Mouse (Mus musculus): Measurements from ENCODE around the gene Rev3l.
"Not testable (repeated sequence)": the region's sequence is repeated elsewhere in the genome, so short reads cannot be mapped to it uniquely, and the experiment has no call there.

The Rev3l gene

DNA sequence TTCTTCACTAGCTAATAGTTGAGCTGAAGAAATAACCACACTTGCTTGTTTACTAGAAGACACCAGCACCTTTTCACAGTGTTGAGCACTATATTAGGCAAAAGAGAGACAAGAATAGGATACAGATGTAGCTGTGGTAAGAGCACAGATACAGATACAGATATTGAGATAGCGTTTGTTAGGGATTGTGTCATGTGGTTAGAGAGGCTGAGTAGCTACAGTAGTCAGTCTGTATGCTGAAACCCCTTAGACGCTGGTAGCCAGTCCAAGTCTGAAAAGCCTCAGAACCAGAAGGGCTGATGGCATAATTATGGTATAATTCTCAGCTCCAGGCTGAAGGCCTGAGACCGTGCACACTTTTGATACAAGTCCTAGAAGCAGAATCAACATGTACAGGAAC lies 53.3 kb downstream of the Rev3l start:
- no peak for DNase-seq

DNA sequence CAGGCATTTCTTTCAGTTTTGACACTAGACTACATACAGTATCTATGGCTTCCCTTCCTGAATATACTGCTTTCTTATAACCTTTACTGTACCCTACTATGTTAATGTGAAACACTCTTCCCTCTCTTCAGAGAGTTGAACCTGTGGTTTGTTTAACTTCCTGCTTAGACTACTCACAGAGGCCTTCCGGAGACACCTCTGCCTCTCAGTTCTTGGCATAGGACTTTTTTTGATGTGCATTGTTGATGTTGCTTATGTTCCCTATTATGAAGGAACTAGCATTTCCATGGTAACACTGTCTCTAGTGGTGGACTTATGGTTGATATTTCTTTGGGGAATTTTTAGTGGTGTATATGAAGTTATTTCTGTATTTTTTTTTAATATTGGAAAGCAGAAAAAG lies 61.4 kb downstream of the Rev3l start:
- no peak for DNase-seq

DNA sequence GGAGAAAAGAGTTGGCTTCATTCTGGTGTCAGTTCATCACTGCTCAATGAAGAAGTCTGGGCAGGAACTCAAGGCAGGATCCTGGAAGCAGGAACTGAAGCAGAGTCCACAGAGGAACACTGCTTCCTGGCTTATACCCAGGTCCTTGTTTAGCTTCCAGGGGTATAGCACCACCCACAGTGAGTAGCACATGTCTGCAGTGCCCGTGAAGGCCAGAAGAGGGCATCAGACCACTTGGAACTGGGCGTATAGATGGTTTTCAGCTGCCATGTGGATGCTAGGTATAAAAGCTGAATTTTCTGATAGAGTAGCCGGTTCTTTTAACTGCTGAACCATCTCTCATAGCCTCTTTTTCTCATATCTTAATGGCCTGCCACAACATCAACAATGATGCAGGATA lies 79.6 kb downstream of the Rev3l start:
- DNase-seq = peak; percentile 12

DNA sequence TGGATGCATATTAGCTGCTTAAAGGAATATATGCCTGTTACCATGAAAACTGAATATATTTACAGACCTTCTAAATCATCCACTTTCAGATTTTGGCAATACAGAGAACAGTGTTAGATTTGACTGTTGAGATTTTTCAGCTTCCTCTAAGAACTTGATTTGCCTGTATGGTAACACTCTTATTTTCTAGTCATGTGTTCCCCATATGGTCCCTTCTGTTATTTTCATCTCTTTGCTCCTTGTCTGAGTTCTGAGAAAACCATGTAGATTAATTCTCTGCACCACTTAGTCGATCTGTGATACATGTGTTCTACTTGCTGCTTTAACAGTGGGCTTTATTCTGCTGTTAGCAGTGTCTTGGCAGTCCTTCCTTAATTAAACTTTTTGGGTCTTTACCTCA lies 110.7 kb downstream of the Rev3l start:
- no peak for DNase-seq

DNA sequence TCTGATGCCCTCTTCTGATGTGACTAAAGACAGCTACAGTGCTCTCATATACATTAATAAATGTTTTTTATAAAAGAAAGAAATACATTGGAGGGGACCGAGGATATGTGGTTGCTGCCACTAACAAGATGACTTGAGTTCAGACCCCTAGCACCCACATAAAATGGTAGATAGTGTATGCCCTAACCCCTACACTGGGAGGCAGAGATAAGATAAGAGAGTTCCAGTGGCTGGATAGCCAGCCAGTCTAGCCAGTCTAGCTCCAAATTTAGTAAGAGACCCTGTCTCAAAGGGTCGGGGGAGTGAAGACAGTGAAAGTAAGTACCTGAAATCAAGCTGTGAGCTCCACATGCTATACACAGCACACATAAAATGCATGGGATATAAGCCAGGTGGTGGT lies 133.6 kb downstream of the Rev3l start:
- DNase-seq = no peak

DNA sequence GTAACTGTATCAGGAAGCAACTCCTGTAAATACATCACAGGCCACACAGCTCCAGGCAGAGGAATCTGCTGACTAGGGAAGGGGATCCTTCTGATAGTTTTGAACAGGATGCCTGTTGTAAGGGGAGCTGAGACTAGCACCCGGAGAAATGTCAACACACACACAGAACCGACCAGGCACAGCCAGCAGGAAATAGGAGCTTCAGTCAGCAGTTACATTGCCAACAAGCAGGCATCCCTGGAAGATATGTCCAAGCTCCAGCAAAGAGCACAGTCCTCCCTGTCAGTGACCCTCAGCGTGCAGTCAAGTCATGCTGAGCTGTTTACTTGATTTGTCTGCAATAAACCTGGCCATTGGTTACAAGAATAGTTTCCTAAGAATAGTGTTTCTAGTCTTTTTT lies 156.7 kb downstream of the Rev3l start:
- DNase-seq = no peak

DNA sequence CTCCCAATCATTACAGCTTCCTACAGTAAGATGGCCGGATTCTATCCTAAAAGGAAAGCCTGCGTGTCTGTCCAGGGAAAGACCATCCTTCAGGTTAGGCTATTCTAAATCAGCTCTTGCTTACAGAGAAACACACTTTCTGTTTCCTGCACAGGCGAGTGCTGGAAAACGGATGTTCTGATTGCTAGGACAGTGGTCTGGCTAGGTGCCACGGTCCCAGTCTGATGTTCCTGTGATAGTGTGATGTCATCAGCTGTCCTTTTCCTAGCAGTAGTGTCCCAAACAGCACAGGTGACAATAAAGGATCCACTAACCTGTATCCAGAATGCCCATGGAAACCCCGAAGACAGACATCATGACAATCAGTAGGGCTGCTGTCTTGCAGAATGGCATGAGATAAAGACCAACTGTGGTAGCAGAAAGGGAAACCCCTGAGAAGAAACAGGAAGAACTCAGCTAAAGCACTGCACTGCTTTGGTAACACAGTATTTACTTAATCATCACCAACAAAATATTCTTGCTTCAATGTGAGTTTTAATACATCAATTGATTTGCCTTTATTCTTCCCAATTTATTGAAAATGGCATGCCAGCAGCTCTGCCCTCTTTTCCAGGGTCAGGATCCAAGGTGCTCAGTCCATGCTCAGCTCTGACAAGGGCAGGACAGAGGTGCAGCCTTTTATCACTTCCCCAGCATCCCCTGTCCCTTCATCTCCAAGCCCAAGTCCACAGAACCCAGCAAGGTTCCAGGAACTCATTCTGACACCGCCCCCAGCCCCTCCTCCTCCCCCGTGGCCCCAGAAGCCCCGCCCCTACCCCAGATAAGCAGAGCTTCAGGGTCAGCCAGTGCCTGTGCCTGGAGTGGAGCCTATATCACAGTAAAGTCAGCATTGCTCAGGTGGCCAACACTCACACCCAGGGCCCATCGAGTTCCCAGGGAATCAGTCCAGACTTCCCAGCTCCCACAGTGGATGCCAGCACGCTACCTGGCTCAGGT lies 162.1 kb downstream of the Rev3l start:
- DNase-seq = no peak

DNA sequence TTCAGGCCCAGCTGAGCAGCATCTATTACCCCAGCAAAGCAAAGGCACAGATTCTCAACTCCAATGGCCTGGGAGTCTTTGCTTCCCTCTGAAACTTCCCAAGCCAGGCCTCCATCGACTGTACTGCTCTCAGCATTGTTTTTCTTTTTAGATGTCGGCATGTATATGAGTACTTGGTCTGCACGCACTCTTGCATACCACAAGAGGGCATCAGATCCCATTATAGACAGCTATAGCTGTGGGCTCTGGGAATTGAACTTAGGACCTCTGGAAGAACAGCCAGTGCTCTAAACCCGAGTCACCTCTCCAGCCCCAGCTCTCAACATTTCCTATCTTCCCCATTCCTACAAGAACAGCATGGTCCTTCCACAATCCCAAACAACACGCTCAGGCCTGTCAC lies 164.6 kb downstream of the Rev3l start:
- no peak for DNase-seq

DNA sequence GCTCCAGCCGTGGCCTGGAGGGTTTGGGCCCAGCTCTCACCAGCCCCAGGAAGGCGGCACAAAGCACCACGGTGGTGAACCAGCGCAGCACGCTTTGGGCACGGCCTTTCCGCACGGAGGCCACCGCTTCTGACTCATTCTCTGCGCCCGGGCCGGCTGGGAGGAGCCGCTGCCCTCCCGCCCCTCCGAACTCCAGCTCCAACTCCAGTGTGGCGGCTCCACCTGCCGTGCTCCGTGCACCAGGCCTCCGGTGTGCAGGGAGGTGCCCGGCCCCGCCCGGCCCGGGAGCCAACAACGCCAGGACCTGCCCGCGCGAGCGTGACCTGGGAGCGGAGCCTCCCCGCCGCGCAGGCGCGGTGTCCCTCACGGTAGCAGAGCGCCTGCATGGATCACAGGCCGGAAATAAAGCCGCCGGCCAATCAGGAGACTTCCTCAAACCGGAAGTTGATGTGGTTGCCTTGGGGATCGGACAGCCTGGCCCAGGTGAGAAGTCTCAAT lies 167.0 kb downstream of the Rev3l start, which contains the start of gene Mfsd4b4:
Gene Mfsd4b4, minus strand, starts transcription at position 365 of the 498 bp plus-strand sequence.
- peak; percentile 83 for DNase-seq

DNA sequence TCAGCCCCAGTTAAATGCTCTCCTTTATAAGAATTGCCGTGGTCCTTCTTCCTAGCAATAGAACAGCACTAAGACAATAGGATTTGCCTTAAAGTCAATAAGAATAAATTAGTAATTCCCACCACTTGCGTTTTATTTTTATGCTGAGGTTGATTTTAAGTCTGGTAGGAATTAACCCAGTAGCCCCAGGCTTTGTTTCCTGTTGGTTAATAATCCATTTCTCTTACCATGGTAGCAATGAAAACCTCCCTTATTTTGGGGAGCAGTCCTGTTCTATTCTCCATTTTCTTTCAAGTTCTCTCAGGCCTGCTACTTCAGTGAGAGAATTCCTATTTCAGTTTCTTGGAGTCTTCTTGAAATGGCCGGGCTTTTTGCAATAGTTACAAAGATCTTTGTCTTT lies 172.3 kb downstream of the Rev3l start:
- no peak for DNase-seq

DNA sequence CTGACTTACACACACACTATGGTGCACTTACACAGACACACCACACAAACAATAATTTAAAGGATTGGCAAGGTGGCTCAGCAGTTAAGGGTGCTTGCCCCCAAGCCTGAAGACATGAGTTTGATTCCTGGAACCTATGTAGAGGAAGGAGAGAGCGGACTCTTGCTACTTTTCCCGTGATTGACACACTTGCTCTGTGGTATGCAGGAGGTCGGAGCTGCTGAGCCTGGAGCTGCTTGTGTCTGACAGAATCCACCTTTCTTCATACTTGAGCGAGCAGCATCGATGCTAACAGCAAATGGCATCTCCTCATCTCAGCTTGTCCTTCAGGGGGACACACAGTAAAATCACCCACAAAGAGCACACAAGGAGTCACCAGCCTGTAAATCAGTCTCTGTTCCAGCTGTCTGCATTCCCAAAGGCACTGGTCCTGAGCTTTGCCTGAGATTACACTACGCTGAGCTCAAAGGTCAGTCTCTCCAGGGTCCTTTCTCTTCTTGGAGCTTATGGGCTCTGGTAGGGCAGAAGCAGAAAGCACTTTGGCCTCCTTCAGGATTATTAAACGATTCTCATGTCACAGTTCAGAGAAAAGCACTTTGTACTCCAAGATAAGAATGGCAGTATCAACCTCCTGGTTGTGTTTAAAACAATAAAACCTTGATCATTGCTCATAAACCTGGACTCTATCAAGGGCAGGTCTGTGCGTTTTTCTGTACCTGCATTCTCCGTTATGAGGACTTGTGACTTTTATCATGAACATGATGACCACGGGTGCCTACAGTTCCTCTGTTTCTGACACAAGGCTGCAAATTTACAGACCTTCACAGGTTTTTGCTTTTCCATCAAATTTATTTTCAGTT lies 175.1 kb downstream of the Rev3l start:
- DNase-seq = no peak

DNA sequence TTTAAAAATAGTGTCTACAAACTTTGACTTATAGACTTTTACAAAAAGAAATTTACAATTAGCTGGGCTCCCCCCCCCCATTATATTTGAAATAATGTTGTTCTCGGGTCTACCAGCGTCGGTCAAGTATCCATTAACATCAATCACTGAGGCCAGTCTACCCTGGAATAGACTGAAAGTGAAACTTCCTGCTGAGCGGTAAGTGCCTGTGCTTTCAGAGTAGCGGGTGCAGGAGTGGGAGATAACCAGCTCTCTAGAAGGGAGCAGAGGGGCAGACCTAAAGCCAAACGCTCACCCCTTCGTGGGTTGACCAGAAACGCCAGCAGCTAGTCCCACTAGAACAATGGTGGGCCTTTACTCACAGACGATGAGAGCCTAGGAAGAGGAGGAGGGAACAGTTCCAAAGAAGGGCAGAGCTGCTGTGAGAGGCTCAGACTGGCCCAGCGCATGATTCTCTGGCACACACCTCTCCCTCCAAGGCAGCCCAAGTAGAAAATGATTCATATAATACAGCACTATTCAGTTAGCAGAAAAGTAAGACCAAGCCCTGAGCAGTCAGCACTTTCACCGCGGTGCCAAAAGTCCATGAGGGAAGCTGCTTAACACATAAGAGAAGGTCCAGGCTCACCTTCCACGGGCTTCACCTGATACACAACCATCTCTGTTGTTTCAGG lies 177.0 kb downstream of the Rev3l start:
- DNase-seq = no peak

DNA sequence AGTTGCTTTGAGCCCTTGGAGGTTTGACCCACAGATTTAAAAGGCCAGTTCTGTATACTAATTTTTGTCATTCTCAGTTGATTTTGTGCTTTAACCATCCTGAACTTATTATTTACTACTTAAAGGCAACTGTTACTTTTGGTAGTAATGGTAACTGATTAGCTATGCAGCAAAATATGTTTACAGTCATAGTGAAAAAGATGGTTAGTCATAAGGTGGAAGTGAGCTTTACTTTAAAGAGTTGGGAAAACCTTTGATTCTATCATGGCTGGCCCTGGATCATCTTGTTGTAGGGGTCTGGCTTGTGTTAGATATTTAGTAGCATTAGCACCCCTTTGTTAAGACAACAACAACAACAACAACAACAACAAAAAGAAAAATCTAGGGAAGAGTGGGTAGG lies 180.7 kb downstream of the Rev3l start:
- no peak for DNase-seq

DNA sequence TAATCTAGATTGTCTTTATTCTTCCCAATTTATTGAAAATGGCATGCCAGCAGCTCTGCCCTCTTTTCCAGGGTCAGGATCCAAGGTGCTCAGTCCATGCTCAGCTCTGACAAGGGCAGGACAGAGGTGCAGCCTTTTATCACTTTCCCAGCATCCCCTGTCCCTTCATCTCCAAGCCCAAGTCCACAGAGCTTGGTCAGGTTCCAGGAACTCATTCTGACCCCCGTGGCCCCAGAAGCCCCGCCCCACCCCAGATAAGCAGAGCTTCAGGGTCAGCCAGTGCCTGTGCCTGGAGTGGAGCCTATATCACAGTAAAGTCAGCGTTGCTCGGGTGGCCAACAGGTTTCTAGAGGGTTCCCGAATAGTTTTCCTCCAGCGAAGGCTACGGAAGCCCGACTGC lies 192.6 kb downstream of the Rev3l start:
- not testable (repeated sequence) for DNase-seq

Measured in cerebellum, adult 11 months (tissue).